Mouse (Mus musculus) embryonic facial prominence, embryonic 14.5 days (tissue): ENCODE measurements at regions not wholly inside any gene's neighbourhood (a gene's known extent, or its start where the extent isn't known, plus 50 kb on each side); places are given as distances from the start of the nearest gene placed in this dataset.

ENCODE experiments used
- ATAC-seq: fragments of 200-750 bp; cut with Nextera tagmentation; 2 replicates; pipeline ENCODE4 v1.8.0; 2017; ENCODE audit warnings: low read depth, moderate number of reproducible peaks, moderate TSS enrichment
- DNase-seq: peaks from one replicate; pipeline ENCODE4 v3.0.0-alpha.2; 2015; ENCODE audit warnings: low spot score
- H3K27ac ChIP-seq: fragments of 300-500 bp; sonication (generic); replicated peaks from 2 replicates; pipeline ENCODE4 v1.5.1; 2014; ENCODE audit warnings: low read depth, mild to moderate bottlenecking, low read length, moderate library complexity
- H3K27me3 ChIP-seq: fragments of 300-500 bp; sonication (generic); replicated peaks from 2 replicates; pipeline ENCODE4 v1.6.1; 2014; ENCODE audit warnings: low read length; ENCODE audit not compliant: control insufficient read depth, insufficient read depth
- H3K36me3 ChIP-seq: fragments of 300-500 bp; sonication (generic); 2 replicates; pipeline ENCODE4 v1.6.1; 2014; ENCODE audit warnings: low read length, mixed read lengths; ENCODE audit not compliant: control insufficient read depth, insufficient read depth
- H3K4me1 ChIP-seq: fragments of 300-500 bp; sonication (generic); 2 replicates; pipeline ENCODE4 v1.6.1; 2014; ENCODE audit warnings: antibody characterized with exemption, low read length; ENCODE audit not compliant: control insufficient read depth, insufficient read depth
- H3K4me2 ChIP-seq: fragments of 300-500 bp; sonication (generic); 2 replicates; pipeline ENCODE4 v1.6.1; 2014; ENCODE audit warnings: low read depth, mild to moderate bottlenecking, low read length, moderate library complexity, mixed read lengths
- H3K4me3 ChIP-seq: fragments of 300-500 bp; sonication (generic); 2 replicates; pipeline ENCODE4 v1.5.1; 2014; ENCODE audit warnings: low read depth, mild to moderate bottlenecking, low read length
- H3K9ac ChIP-seq: fragments of 300-500 bp; sonication (generic); 2 replicates; pipeline ENCODE4 v1.6.1; 2014; ENCODE audit warnings: low read depth, mild to moderate bottlenecking, low read length, moderate library complexity, mixed read lengths
- H3K9me3 ChIP-seq: fragments of 300-500 bp; sonication (generic); 2 replicates; pipeline ENCODE4 v1.6.1; 2016; ENCODE audit warnings: low read length; ENCODE audit not compliant: control insufficient read depth
- WGBS: fragments of 180-500 bp; shearing (Covaris S2); extraction: QIAGEN DNeasy Blood & Tissue Kit; methylation state at CpG from one replicate; pipeline ENCODE4 v1.1.7; 2014; 5-methylcytosine and 5-hydroxymethylcytosine counted together

- no peak overlapping the region for H3K9ac ChIP-seq
- H3K27ac ChIP-seq = no peak overlapping the region
- H3K4me1 ChIP-seq = no peaks in the 10 kb centered on the region
- H3K4me2 ChIP-seq = no peak overlapping the region
- H3K36me3 ChIP-seq = no peaks in the 10 kb centered on the region
- H3K9me3 ChIP-seq = no peaks in the 10 kb centered on the region
- H3K27me3 ChIP-seq = no peaks in the 10 kb centered on the region
- 16% methylated on average over 2 of the region's 2 CpGs for WGBS
- no peak overlapping the region for H3K4me3 ChIP-seq
- no peak for ATAC-seq
- DNase-seq = no peak
These were observed 111.7 kb downstream of the Cdh26 start for GRCm38 (mm10) chr2:178542032-178542431.

- Histone ChIP-seq H3K27ac (no peak overlapping the region), H3K36me3 (no peaks in the 10 kb centered on the region), H3K4me1 (no peaks in the 10 kb centered on the region), H3K4me2 (no peak overlapping the region), H3K4me3 (no peak overlapping the region), H3K9me3 (no peaks in the 10 kb centered on the region), H3K9ac (no peak overlapping the region), H3K27me3 (no peaks in the 10 kb centered on the region)
- DNase-seq (no peak), ATAC-seq (no peak)
- 64% methylated on average over 1 of the region's 1 CpGs for WGBS
These were observed 114.1 kb downstream of the Cdh26 start for GRCm38 (mm10) chr2:178544411-178544810.

- Histone ChIP-seq H3K4me3 (no peak overlapping the region), H3K36me3 (no peaks in the 10 kb centered on the region), H3K9ac (no peak overlapping the region), H3K9me3 (no peaks in the 10 kb centered on the region), H3K27ac (no peak overlapping the region), H3K4me1 (no peaks in the 10 kb centered on the region), H3K27me3 (no peaks in the 10 kb centered on the region), H3K4me2 (no peak overlapping the region)
- DNase-seq (no peak), ATAC-seq (no peak)
- WGBS = 76% methylated on average over 15 of the region's 15 CpGs
These were observed 115.4 kb downstream of the Cdh26 start for GRCm38 (mm10) chr2:178545601-178546352.

GRCm38 (mm10) chr2:178546353-178546720 lies 116.0 kb downstream of the Cdh26 start:
- ATAC-seq = no peak
- H3K4me2 ChIP-seq = no peak overlapping the region
- no peak overlapping the region for H3K9ac ChIP-seq
- no peaks in the 10 kb centered on the region for H3K9me3 ChIP-seq
- no peaks in the 10 kb centered on the region for H3K27me3 ChIP-seq
- no peak for DNase-seq
- H3K4me3 ChIP-seq = no peak overlapping the region
- H3K4me1 ChIP-seq = no peaks in the 10 kb centered on the region
- no peak overlapping the region for H3K27ac ChIP-seq
- WGBS = 93% methylated on average over 3 of the region's 3 CpGs
- no peaks in the 10 kb centered on the region for H3K36me3 ChIP-seq

GRCm38 (mm10) chr2:178546888-178547287 lies 116.6 kb downstream of the Cdh26 start:
- no peak overlapping the region for H3K9ac ChIP-seq
- H3K4me2 ChIP-seq = no peak overlapping the region
- ATAC-seq = no peak
- 32% methylated on average over 3 of the region's 3 CpGs for WGBS
- no peaks in the 10 kb centered on the region for H3K27me3 ChIP-seq
- H3K9me3 ChIP-seq = no peaks in the 10 kb centered on the region
- no peak overlapping the region for H3K27ac ChIP-seq
- no peaks in the 10 kb centered on the region for H3K4me1 ChIP-seq
- H3K36me3 ChIP-seq = no peaks in the 10 kb centered on the region
- no peak overlapping the region for H3K4me3 ChIP-seq
- DNase-seq = no peak

GRCm38 (mm10) chr2:178548937-178549336 lies 118.6 kb downstream of the Cdh26 start:
- no peak overlapping the region for H3K9ac ChIP-seq
- H3K27ac ChIP-seq = no peak overlapping the region
- H3K4me2 ChIP-seq = no peak overlapping the region
- no peaks in the 10 kb centered on the region for H3K27me3 ChIP-seq
- no peak for ATAC-seq
- no peak overlapping the region for H3K4me3 ChIP-seq
- no peaks in the 10 kb centered on the region for H3K36me3 ChIP-seq
- DNase-seq = no peak
- H3K9me3 ChIP-seq = no peaks in the 10 kb centered on the region
- 81% methylated on average over 6 of the region's 6 CpGs for WGBS
- H3K4me1 ChIP-seq = no peaks in the 10 kb centered on the region

GRCm38 (mm10) chr2:178553736-178554135 lies 123.4 kb downstream of the Cdh26 start:
- Histone ChIP-seq H3K4me2 (no peak overlapping the region), H3K4me1 (no peaks in the 10 kb centered on the region), H3K27ac (no peak overlapping the region), H3K9me3 (no peaks in the 10 kb centered on the region), H3K4me3 (no peak overlapping the region), H3K27me3 (no peaks in the 10 kb centered on the region), H3K36me3 (no peaks in the 10 kb centered on the region), H3K9ac (no peak overlapping the region)
- ATAC-seq = no peak
- no peak for DNase-seq
- WGBS = 72% methylated on average over 4 of the region's 4 CpGs

GRCm38 (mm10) chr2:178555692-178556340 lies 125.5 kb downstream of the Cdh26 start:
- Histone ChIP-seq H3K4me3 (no peak overlapping the region), H3K9me3 (no peaks in the 10 kb centered on the region), H3K27me3 (no peaks in the 10 kb centered on the region), H3K9ac (no peak overlapping the region), H3K4me1 (no peaks in the 10 kb centered on the region), H3K4me2 (no peak overlapping the region), H3K36me3 (no peaks in the 10 kb centered on the region), H3K27ac (no peak overlapping the region)
- ATAC-seq (no peak), DNase-seq (no peak)
- whole genome bisulfite sequencing = 82% methylated on average over 3 of the region's 3 CpGs

- ATAC-seq = peak; percentile 44; the same call in 1 of the 2 replicates
- WGBS = 43% methylated on average over 9 of the region's 9 CpGs
These were observed 127.6 kb downstream of the Cdh26 start for GRCm38 (mm10) chr2:178557934-178558333.

More at GRCm38 (mm10) chr2:178557934-178558333, 127.6 kb downstream of the Cdh26 start:
- H3K9ac ChIP-seq = no peak overlapping the region
- H3K4me2 ChIP-seq = no peak overlapping the region
- no peaks in the 10 kb centered on the region for H3K4me1 ChIP-seq
- H3K9me3 ChIP-seq = no peaks in the 10 kb centered on the region
- peak; percentile 50 for DNase-seq
- no peaks in the 10 kb centered on the region for H3K36me3 ChIP-seq
- H3K4me3 ChIP-seq = no peak overlapping the region
- H3K27ac ChIP-seq = no peak overlapping the region
- no peaks in the 10 kb centered on the region for H3K27me3 ChIP-seq
